Mouse (Mus musculus): ENCODE measurements around the gene Acad8.

Gene Acad8

GRCm38 (mm10) chr9:26985090-26985613 lies 14.2 kb downstream of the Acad8 start:
- 95% methylated on average over 2 of the region's 2 CpGs for WGBS

- WGBS = 87% methylated on average over 3 of the region's 3 CpGs
Observed at GRCm38 (mm10) chr9:26978776-26979175, 20.6 kb downstream of the Acad8 start.

- WGBS = 66% methylated on average over 9 of the region's 9 CpGs
Observed at GRCm38 (mm10) chr9:26977754-26978153, 21.6 kb downstream of the Acad8 start.

- 73% methylated on average over 2 of the region's 2 CpGs for WGBS
Observed at GRCm38 (mm10) chr9:26947790-26948189, 51.6 kb downstream of the Acad8 start.

- WGBS = 51% methylated on average over 3 of the region's 3 CpGs
Observed at GRCm38 (mm10) chr9:26924146-26924545, 75.2 kb downstream of the Acad8 start.

Data from cerebral cortex, adult 2 months (tissue).